Mouse (Mus musculus) hindbrain, postnatal 0 days (tissue): ENCODE results near the gene Cfap61. TPM values are rescaled to one million over a fixed set of nuclear protein-coding genes. Genes with fewer than 3 reads are reported as not detected.
A peak's percentile ranks its signal among the peaks of the same experiment; 100 is the strongest.

Experiments used
- ATAC-seq: fragments of 200-750 bp; cut with Nextera tagmentation; 2 replicates; pipeline ENCODE4 v1.8.0; 2017; ENCODE audit warnings: mild to moderate bottlenecking, moderate TSS enrichment, moderate library complexity
- DNase-seq: peaks from one replicate; pipeline ENCODE4 v3.0.0-alpha.2; 2015; ENCODE audit warnings: low spot score
- H3K27ac ChIP-seq: fragments of 300-500 bp; sonication (generic); 2 replicates; pipeline ENCODE4 v1.5.1; 2014; ENCODE audit warnings: mild to moderate bottlenecking
- H3K27me3 ChIP-seq: fragments of 300-500 bp; sonication (generic); 2 replicates; pipeline ENCODE4 v1.6.1; 2014; ENCODE audit warnings: low read length, mixed read lengths; ENCODE audit not compliant: insufficient read depth
- H3K36me3 ChIP-seq: fragments of 300-500 bp; sonication (generic); 2 replicates; pipeline ENCODE4 v1.6.1; 2014; ENCODE audit warnings: low read length, mixed read lengths; ENCODE audit not compliant: insufficient read depth
- H3K4me1 ChIP-seq: fragments of 300-500 bp; sonication (generic); 2 replicates; pipeline ENCODE4 v1.6.1; 2014; ENCODE audit warnings: antibody characterized with exemption, low read length, mixed read lengths; ENCODE audit not compliant: insufficient read depth
- H3K4me2 ChIP-seq: fragments of 300-500 bp; sonication (generic); 2 replicates; pipeline ENCODE4 v1.6.1; 2014; ENCODE audit warnings: low read depth, mild to moderate bottlenecking, low read length, moderate library complexity, mixed read lengths
- H3K4me3 ChIP-seq: fragments of 300-500 bp; sonication (generic); 2 replicates; pipeline ENCODE4 v1.5.1; 2014; ENCODE audit warnings: low read length
- H3K9ac ChIP-seq: fragments of 300-500 bp; sonication (generic); replicated peaks from 2 replicates; pipeline ENCODE4 v1.6.1; 2014; ENCODE audit warnings: mild to moderate bottlenecking, low read length, moderate library complexity, mixed read lengths
- H3K9me3 ChIP-seq: fragments of 300-500 bp; sonication (generic); 2 replicates; pipeline ENCODE4 v1.6.1; 2016; ENCODE audit warnings: low read length, mixed read lengths
- CTCF ChIP-seq: IDR thresholded peaks from 2 replicates; pipeline ENCODE4 v1.5.1; 2016; ENCODE audit warnings: antibody characterized with exemption, control low read depth, low read depth
- WGBS: fragments of 180-500 bp; shearing (Covaris S2); extraction: QIAGEN DNeasy Blood & Tissue Kit; methylation state at CpG from one replicate; pipeline ENCODE4 v1.1.7; 2014; 5-methylcytosine and 5-hydroxymethylcytosine counted together
- polyA plus RNA-seq: library from polyadenylated mRNA; unstranded; fragments of >200 nt; fragmentation: Nextera tagmentation; extraction: Ambion mirVana; gene quantifications from 2 replicates; pipeline ENCODE4 v1.2.1, GENCODE M21; 2015
- total RNA-seq: library from RNA; depleted of rRNA; stranded (reverse); fragments of >200 nt; gene quantifications from 2 replicates; pipeline ENCODE4 v1.2.3, GENCODE M21; 2014

The Cfap61 gene
- total and polyA plus RNA-seq, 2 experiments from 2014 or later: 3.7 to 4.1 TPM

DNA sequence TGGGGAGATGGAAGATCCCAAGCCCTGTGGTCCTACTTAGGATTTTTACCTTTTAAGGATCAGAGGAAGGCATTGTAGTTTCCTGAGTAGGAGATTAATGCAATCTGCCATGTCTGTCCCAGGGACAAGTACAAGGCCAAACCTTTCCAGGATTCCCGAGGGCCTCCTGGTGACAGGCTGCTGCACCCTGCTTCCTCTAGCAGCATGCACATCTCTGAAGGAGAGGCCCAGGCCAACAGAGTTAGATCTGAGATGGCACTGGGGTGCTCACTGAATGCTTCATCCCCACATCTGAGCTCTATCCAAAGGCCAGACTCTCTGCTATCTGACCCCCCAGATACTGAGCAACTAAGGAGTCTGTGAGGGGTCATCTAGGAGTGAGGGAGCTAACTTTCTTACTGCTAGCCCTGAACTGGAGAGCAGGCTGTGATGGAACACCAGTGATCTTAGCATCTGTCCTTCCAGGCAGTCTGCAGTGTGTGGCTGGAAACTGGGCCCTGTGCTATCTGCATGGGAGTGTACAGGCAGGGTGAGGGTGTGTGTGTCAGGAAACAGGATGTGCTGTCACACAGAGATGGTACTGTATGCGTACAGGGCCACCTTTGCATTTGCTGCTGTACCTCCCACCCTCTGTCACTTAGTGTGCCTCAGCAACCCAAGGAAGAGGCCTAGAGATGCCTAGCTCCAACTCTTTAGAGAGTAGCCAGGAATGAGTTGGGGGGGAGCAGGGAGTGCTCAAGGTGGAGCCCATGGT is 75.2 kb downstream of the Cfap61 start:
- no peak overlapping the region for H3K4me3 ChIP-seq
- H3K27ac ChIP-seq: no peak overlapping the region
- DNase-seq: no peak
- no peak for TF ChIP-seq CTCF
- no peaks in the 10 kb centered on the region for H3K4me1 ChIP-seq
- H3K27me3 ChIP-seq: no peaks in the 10 kb centered on the region
- no peak for ATAC-seq
- 81% methylated on average over 2 of the region's 2 CpGs for WGBS
- no peak overlapping the region for H3K9ac ChIP-seq
- H3K9me3 ChIP-seq: no peaks in the 10 kb centered on the region
- no peak overlapping the region for H3K4me2 ChIP-seq
- H3K36me3 ChIP-seq: no peaks in the 10 kb centered on the region

DNA sequence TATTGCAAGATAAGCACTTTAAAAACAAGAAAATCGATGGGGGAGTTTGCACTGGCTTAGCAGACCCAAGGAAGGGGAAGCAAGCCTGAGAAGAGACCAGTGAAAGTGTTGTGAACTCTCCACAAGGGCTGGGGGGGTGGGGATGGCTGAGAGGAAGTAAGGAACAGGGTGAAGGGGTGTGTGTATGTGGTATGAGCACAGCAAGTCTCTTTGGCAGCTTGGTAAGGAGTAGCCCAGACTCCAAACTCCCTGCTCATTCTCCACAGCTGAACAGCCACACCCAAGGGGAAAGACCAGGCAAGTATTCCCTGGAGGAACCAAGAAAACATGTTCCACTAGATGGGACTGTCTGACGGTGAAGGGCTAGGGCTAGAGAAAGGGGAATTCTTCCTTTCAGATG is 76.2 kb downstream of the Cfap61 start:
- H3K27ac ChIP-seq: no peak overlapping the region
- H3K4me2 ChIP-seq: no peak overlapping the region
- 56% methylated on average over 2 of the region's 2 CpGs for WGBS
- no peak overlapping the region for H3K9ac ChIP-seq
- H3K4me1 ChIP-seq: no peaks in the 10 kb centered on the region
- TF ChIP-seq CTCF: no peak
- no peak for ATAC-seq
- H3K36me3 ChIP-seq: no peaks in the 10 kb centered on the region
- H3K4me3 ChIP-seq: no peak overlapping the region
- no peaks in the 10 kb centered on the region for H3K27me3 ChIP-seq
- DNase-seq: no peak
- H3K9me3 ChIP-seq: no peaks in the 10 kb centered on the region

DNA sequence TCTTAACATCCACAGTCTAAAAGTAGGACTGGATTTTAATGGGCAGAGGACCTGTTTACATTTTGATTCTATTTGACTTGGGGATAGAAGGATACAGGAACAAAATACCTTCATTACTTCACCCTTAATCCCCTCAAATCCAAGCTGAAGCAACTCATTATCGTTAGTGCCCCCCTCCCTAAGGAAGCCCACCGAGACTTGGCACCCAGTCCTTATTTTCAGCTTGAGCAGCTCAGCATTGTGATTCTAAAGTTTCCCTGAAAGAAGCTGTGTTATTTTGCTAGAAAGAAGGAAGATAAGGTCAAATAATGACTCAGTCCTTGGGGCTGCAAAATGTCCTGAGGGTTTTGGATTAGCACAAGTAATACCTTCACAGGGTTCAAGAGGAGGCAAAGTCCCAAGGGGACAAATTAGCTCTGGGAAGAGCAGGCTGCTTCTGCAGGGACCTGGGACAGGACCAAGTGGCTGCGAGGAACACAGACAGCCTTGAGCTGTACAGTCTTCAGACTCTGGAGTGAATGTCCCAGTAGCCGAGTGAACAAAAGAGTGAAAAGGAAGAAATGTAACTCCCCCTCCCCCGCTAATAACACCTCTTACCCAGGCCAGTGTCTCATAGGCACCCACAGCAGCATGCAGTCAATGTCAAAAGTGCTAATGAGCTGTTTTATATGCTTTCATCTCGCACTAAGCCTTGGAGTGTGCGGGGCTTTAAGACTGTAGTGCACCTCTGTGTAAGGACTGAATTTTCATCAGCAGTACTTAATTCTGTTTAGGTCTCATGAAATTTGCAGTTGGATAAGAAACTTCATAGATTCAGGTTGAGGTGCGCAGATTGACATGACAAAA is 81.0 kb downstream of the Cfap61 start:
- Histone ChIP-seq H3K27me3 (no peaks in the 10 kb centered on the region), H3K4me2 (no peak overlapping the region), H3K9ac (no peak overlapping the region), H3K4me3 (no peak overlapping the region), H3K9me3 (no peaks in the 10 kb centered on the region), H3K36me3 (no peaks in the 10 kb centered on the region), H3K4me1 (no peaks in the 10 kb centered on the region), H3K27ac (no peak overlapping the region)
- no peak for ATAC-seq
- TF ChIP-seq CTCF: no peak
- 38% methylated on average over 8 of the region's 8 CpGs for WGBS
- peak; percentile 10 for DNase-seq

DNA sequence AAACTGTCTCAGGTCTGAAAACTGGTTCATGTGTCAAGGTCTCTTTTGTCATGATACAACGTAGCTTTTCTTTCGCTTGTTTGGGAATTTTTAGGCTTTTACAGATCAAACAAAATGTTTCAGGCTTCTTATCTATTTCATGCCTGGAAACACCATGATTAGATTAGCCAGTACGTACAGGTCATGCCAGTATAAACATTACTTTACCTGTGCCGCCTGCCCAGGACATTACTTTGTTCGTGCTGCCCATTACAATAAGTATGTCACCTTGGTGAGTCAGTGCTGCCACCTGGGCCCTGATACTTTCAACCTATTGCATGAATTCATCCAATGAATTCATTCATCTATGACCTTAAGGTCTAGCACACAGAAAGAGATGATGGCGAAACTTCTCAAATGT is 88.3 kb downstream of the Cfap61 start:
- H3K36me3 ChIP-seq: no peaks in the 10 kb centered on the region
- ATAC-seq: no peak
- H3K27ac ChIP-seq: no peak overlapping the region
- TF ChIP-seq CTCF: no peak
- DNase-seq: no peak
- no peak overlapping the region for H3K4me2 ChIP-seq
- no peak overlapping the region for H3K4me3 ChIP-seq
- no peaks in the 10 kb centered on the region for H3K4me1 ChIP-seq
- H3K27me3 ChIP-seq: no peaks in the 10 kb centered on the region
- 95% methylated on average over 6 of the region's 6 CpGs for WGBS
- no peak overlapping the region for H3K9ac ChIP-seq
- no peaks in the 10 kb centered on the region for H3K9me3 ChIP-seq

DNA sequence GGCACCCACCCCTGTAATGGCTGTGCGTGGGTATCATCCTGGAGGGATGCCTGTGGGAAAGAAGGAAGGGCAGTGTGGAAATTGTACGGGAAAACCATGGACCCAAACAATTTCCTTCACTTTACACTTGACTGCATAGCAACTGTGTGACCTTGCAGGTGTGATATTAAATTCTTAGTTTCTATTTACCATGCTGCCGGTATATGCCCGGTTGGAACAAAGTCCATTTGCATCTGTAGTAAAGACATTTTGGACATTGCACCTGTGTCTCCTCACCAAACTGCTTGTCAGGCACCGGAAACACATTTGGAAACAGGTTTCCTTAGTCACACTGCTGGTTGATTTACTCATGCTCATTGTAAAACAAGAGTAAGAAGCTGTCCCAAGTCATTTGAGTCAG is 109.1 kb downstream of the Cfap61 start:
- Histone ChIP-seq H3K27ac (no peak overlapping the region), H3K27me3 (no peaks in the 10 kb centered on the region), H3K36me3 (no peaks in the 10 kb centered on the region), H3K4me1 (peaks cover 6% of the 10 kb centered on the region; the same call in 1 of the 2 replicates), H3K9ac (no peak overlapping the region), H3K4me2 (no peak overlapping the region), H3K9me3 (no peaks in the 10 kb centered on the region), H3K4me3 (no peak overlapping the region)
- TF ChIP-seq CTCF: no peak
- WGBS: 91% methylated on average over 5 of the region's 5 CpGs
- no peak for DNase-seq
- ATAC-seq: no peak

DNA sequence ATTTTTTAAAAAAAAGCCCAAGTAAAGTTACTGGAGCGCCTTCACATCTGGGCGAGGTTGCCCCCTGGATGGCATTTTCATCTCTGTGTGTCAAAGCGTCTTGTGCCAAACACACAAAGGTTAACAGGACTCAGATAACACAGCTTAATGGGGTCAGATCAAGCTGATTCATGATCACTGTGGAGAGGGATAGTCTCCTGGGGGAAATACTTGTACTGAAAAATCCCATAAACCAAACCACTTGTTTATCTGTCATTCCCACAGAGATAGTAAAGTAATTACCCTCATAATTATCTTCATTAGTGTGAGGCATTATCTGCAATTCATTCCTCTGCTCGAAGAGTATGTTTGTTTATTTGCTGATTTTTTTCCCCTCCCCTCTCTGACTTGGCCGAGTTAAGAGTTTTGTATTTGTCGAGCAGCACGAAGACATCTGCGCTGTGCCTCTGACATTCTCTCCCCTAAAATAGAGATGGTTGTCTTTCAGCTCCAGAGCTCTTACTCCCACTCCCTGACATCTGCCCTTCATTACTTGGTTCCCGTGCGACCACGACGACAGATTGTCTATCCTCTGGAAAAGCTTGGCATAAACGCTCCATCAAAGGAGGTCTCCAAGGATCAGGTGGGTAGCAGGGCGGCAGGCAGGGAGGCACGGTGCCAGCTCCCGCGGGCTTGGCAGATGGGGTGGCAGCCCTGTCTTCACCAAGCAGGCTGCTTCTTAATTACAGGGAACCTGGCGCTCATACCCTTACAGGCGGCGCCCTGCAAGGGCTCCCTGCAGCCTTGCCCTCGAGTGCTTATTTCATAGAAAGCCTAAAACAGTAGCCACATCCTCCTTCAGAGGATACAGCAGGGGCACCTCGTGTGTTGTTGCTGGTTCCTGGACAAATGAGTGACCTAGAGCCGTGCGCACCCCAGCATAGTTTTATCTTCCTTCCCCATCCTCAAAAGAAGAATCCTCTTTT is 110.6 kb downstream of the Cfap61 start:
- Histone ChIP-seq H3K9ac (no peak overlapping the region), H3K4me3 (no peak overlapping the region), H3K27ac (no peak overlapping the region), H3K4me1 (peaks cover 6% of the 10 kb centered on the region; the same call in 1 of the 2 replicates), H3K9me3 (no peaks in the 10 kb centered on the region), H3K36me3 (no peaks in the 10 kb centered on the region), H3K4me2 (peak overlapping the region; percentile 48), H3K27me3 (no peaks in the 10 kb centered on the region)
- DNase-seq (peak; percentile 87), ATAC-seq (peak; percentile 91)
- no peak for TF ChIP-seq CTCF
- WGBS: 25% methylated on average over 24 of the region's 24 CpGs
